Mouse (Mus musculus) MEL (cell line): ENCODE data around the gene Sgms1. TPM values are rescaled to one million over a fixed set of nuclear protein-coding genes. Genes with fewer than 3 reads are reported as not detected.
A peak's percentile ranks its signal among the peaks of the same experiment; 100 is the strongest.

Experiments used
- DNase-seq: peaks from one replicate; pipeline ENCODE4 v3.0.0; 2011; ENCODE audit warnings: low read depth, low spot score
- H3K27ac ChIP-seq: 2 replicates; pipeline ENCODE4 v1.5.1; 2012; ENCODE audit warnings: low read depth, mild to moderate bottlenecking, control low read depth, low read length, moderate library complexity; ENCODE audit not compliant: control insufficient read depth
- H3K27me3 ChIP-seq, 2 experiments: fragments of 150-350 bp in 1 of 2; sonication (generic) in 1 of 2; 2 replicates each; pipeline ENCODE4 v1.6.1; 2012; ENCODE audit warnings: low read length in 2 of 2, mild to moderate bottlenecking in 2 of 2, improper control_type of control experiment in 1 of 2, moderate library complexity in 1 of 2; ENCODE audit not compliant: insufficient read depth in 2 of 2, control insufficient read depth in 1 of 2
- H3K36me3 ChIP-seq, 2 experiments: 2 replicates each; pipeline ENCODE4 v1.6.1; 2012 to 2014; ENCODE audit warnings: low read length in 2 of 2, improper control_type of control experiment in 1 of 2, inconsistent platforms in 1 of 2, mild to moderate bottlenecking in 1 of 2; ENCODE audit not compliant: insufficient read depth in 2 of 2, control insufficient read depth in 1 of 2
- H3K4me1 ChIP-seq, 2 experiments: fragments of 150-350 bp in 1 of 2; sonication (generic) in 1 of 2; 2 replicates each; pipeline ENCODE4 v1.6.1; 2012; ENCODE audit warnings: low read length in 2 of 2, improper control_type of control experiment in 1 of 2, mild to moderate bottlenecking in 1 of 2; ENCODE audit not compliant: insufficient read depth in 2 of 2, control insufficient read depth in 1 of 2
- H3K4me3 ChIP-seq, 2 experiments: fragments of 150-350 bp in 1 of 2; sonication (generic) in 1 of 2; 2 replicates each; pipeline ENCODE4 v1.5.1; 2012; ENCODE audit warnings: low read depth in 2 of 2, low read length in 2 of 2, mild to moderate bottlenecking in 2 of 2, moderate library complexity in 2 of 2, control low read depth in 1 of 2, improper control_type of control experiment in 1 of 2; ENCODE audit not compliant: control insufficient read depth in 1 of 2, insufficient read depth in 1 of 2
- H3K79me2 ChIP-seq: 2 replicates; pipeline ENCODE4 v1.6.1; 2012; ENCODE audit warnings: mild to moderate bottlenecking, low read length, moderate library complexity; ENCODE audit not compliant: control insufficient read depth, poor library complexity, insufficient read depth
- H3K9ac ChIP-seq: 2 replicates; pipeline ENCODE4 v1.6.1; 2012; ENCODE audit warnings: low read depth, mild to moderate bottlenecking, control low read depth, low read length, moderate library complexity; ENCODE audit not compliant: control insufficient read depth, poor library complexity, severe bottlenecking
- H3K9me3 ChIP-seq: fragments of 150-350 bp; sonication (generic); replicated peaks from 2 replicates; pipeline ENCODE4 v1.6.1; 2012; ENCODE audit warnings: mild to moderate bottlenecking, low read length, improper control_type of control experiment, moderate library complexity; ENCODE audit not compliant: insufficient read depth
- BHLHE40 ChIP-seq: IDR thresholded peaks from 2 replicates; pipeline ENCODE4 v1.6.1; 2012; ENCODE audit warnings: low read depth, mild to moderate bottlenecking, inconsistent platforms, low read length, improper control_type of control experiment, borderline replicate concordance
- ELF1 ChIP-seq: IDR thresholded peaks from 2 replicates; pipeline ENCODE4 v1.6.1; 2014; ENCODE audit warnings: low read depth, mild to moderate bottlenecking, inconsistent platforms, low read length, improper control_type of control experiment, moderate library complexity
- ETS1 ChIP-seq: IDR thresholded peaks from 2 replicates; pipeline ENCODE4 v1.6.1; 2012; ENCODE audit warnings: low read depth, mild to moderate bottlenecking, inconsistent platforms, low read length, improper control_type of control experiment, moderate library complexity
- JUND ChIP-seq: IDR thresholded peaks from 2 replicates; pipeline ENCODE4 v1.6.1; 2011; ENCODE audit warnings: low read depth, mild to moderate bottlenecking, improper control_type of control experiment, low read length
- MAFK ChIP-seq: IDR thresholded peaks from 2 replicates; pipeline ENCODE4 v1.6.1; 2011; ENCODE audit warnings: low read depth, mild to moderate bottlenecking, low read length, improper control_type of control experiment, borderline replicate concordance
- MYB ChIP-seq: IDR thresholded peaks from 2 replicates; pipeline ENCODE4 v1.6.1; 2011; ENCODE audit warnings: mild to moderate bottlenecking, low read depth, low read length, improper control_type of control experiment
- NELFE ChIP-seq: IDR thresholded peaks from 2 replicates; pipeline ENCODE4 v1.6.1; 2011; ENCODE audit warnings: low read depth, low read length, improper control_type of control experiment
- NRF1 ChIP-seq: IDR thresholded peaks from 2 replicates; pipeline ENCODE4 v1.6.1; 2014; ENCODE audit warnings: low read depth, mild to moderate bottlenecking, inconsistent platforms, low read length, improper control_type of control experiment, moderate library complexity; ENCODE audit not compliant: poor library complexity, insufficient read depth, severe bottlenecking
- RCOR1 ChIP-seq: IDR thresholded peaks from 2 replicates; pipeline ENCODE4 v1.6.1; 2012; ENCODE audit warnings: low read depth, mild to moderate bottlenecking, inconsistent platforms, low read length, improper control_type of control experiment
- SMC3 ChIP-seq: IDR thresholded peaks from 2 replicates; pipeline ENCODE4 v1.6.1; 2011; ENCODE audit warnings: low read depth, low read length, improper control_type of control experiment
- TAL1 ChIP-seq: IDR thresholded peaks from 2 replicates; pipeline ENCODE4 v1.6.1; 2012; ENCODE audit warnings: mild to moderate bottlenecking, inconsistent platforms, low read length, moderate library complexity, mixed read lengths
- USF2 ChIP-seq, 2 experiments: IDR thresholded peaks; 2 replicates each; pipeline ENCODE4 v1.6.1; 2011 to 2012; ENCODE audit warnings: improper control_type of control experiment in 2 of 2, low read length in 2 of 2, borderline replicate concordance in 1 of 2, inconsistent platforms in 1 of 2, low read depth in 1 of 2, mild to moderate bottlenecking in 1 of 2; ENCODE audit not compliant: insufficient read depth in 1 of 2
- ZNF384 ChIP-seq: IDR thresholded peaks from 2 replicates; pipeline ENCODE4 v1.6.1; 2012; ENCODE audit warnings: low read depth, mild to moderate bottlenecking, inconsistent platforms, low read length, improper control_type of control experiment
- polyA plus RNA-seq, 2 experiments: library from polyadenylated mRNA; stranded (reverse) in 1 of 2; unstranded in 1 of 2; fragments of >175 nt in 1 of 2; fragments of >200 nt in 1 of 2; gene quantifications; 2 replicates each; pipeline versions ENCODE4 v1.2.1 to v1.2.4; 2012; ENCODE audit warnings: low replicate concordance in 2 of 2, low read depth in 1 of 2; ENCODE audit not compliant: insufficient read length in 2 of 2, insufficient read depth in 1 of 2, missing spikeins in 1 of 2
- total RNA-seq: library from RNA; depleted of rRNA; stranded (reverse); fragments of 300-350 nt; gene quantifications from 2 replicates; pipeline ENCODE4 v1.2.3, GENCODE M21; 2012

Sgms1 gene
- total and polyA plus RNA-seq, 3 experiments: 16.3 to 18.5 TPM; not detected in 1

GRCm38 (mm10) chr19:32343937-32344737 is 45.4 kb downstream of the Sgms1 start:
- H3K4me3 ChIP-seq: no peak overlapping the region
- H3K9me3 ChIP-seq: no peaks in the 10 kb centered on the region
- no peaks in the 10 kb centered on the region; the same call in 1 of the 2 replicates for H3K79me2 ChIP-seq
- no peak for TF ChIP-seq JUND
- no peak for TF ChIP-seq NRF1
- no peak for TF ChIP-seq MYB
- H3K27ac ChIP-seq: no peak overlapping the region
- H3K36me3 ChIP-seq: peaks cover 0 to 24% of the 10 kb centered on the region in 2 experiments; a peak in 3 of 4 replicates
- H3K27me3 ChIP-seq: no peaks in the 10 kb centered on the region
- peaks cover 13 to 28% of the 10 kb centered on the region in 2 experiments for H3K4me1 ChIP-seq
- DNase-seq: no peak
- no peak overlapping the region for H3K9ac ChIP-seq

- Histone ChIP-seq H3K79me2 (no peaks in the 10 kb centered on the region; the same call in 1 of the 2 replicates), H3K4me1 (peaks cover 13 to 28% of the 10 kb centered on the region in 2 experiments), H3K9ac (no peak overlapping the region), H3K27me3 (no peaks in the 10 kb centered on the region), H3K27ac (no peak overlapping the region), H3K9me3 (no peaks in the 10 kb centered on the region), H3K4me3 (no peak overlapping the region), H3K36me3 (peaks cover 0 to 24% of the 10 kb centered on the region in 2 experiments; a peak in 2 of 4 replicates)
- no peak for TF ChIP-seq USF2 (IDR thresholded peaks at IDR 0.05; ENCODE audit: borderline replicate concordance in 1 of 2, insufficient read depth in 1 of 2, low read depth in 1 of 2, low read length in 2 of 2)
- no peak for TF ChIP-seq BHLHE40
- no peak for TF ChIP-seq NELFE
- peak; percentile 14; the same call in 1 of the 2 replicates for TF ChIP-seq ETS1
- TF ChIP-seq ZNF384: no peak
- TF ChIP-seq MAFK: no peak
- TF ChIP-seq SMC3: no peak
- 0 out of 2 replicates have a peak, but pooled peaks have one; percentile 14 for TF ChIP-seq TAL1
- no peak for TF ChIP-seq RCOR1
- TF ChIP-seq ELF1: no peak
- DNase-seq: no peak
Observed at GRCm38 (mm10) chr19:32342436-32342835, 47.1 kb downstream of the Sgms1 start.
